Mouse (Mus musculus): ENCODE data around the gene Arid1a.

DNA sequence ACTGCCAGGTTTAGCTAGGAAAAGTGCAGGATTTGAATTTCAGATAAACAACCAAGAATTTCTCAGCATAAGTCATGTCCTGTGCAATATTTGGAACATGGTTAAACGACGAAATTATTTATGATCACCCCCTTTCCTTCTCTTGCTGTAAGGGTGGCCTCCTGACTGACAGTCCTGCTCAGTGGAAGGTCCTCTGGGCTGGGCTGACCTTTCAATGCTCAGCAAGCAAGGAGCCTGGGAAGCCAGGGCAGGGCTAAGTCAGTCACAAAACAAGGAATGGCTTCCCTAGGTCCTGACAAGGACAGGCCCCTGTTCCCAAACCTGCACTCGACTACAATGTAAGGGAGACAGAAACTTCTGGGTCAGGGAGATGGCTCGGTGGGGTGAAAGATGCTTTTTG, 104.6 kb downstream of the Arid1a start:
- no peak for TF ChIP-seq CTCF (conservative IDR thresholded peaks at IDR 0.05; ENCODE audit: insufficient read depth, insufficient read length, low read depth, low read length)
- TF ChIP-seq POLR2A (IDR thresholded peaks at IDR 0.05; ENCODE audit: low read depth, low read length) = no peak
